Mouse (Mus musculus): ENCODE data around the gene Fam13c. TPM values are rescaled to one million over a fixed set of nuclear protein-coding genes. Genes with fewer than 3 reads are reported as not detected.

Gene Fam13c
- total RNA-seq, 1 experiment: 4.0 TPM

- Histone ChIP-seq H3K9me3 (ENCODE audit: control insufficient read depth, insufficient read depth, low read depth, low read length) (no peaks in the 10 kb centered on the region), H3K4me1 (ENCODE audit: control insufficient read depth in 2 of 2, insufficient read depth in 2 of 2, low read length in 2 of 2, poor library complexity in 1 of 2) (no peaks in the 10 kb centered on the region), H3K4me3 (ENCODE audit: insufficient read depth in 1 of 2, low read depth in 1 of 2, low read length in 2 of 2, poor library complexity in 1 of 2, severe bottlenecking in 1 of 2) (no peak overlapping the region), H3K27ac (ENCODE audit: insufficient read depth, low read depth, low read length, poor library complexity, severe bottlenecking) (no peak overlapping the region), H3K9ac (ENCODE audit: insufficient read depth, low read depth, low read length, poor library complexity, severe bottlenecking) (no peak overlapping the region), H3K36me3 (ENCODE audit: control insufficient read depth, insufficient read depth, low read length, poor library complexity, severe bottlenecking) (no peaks in the 10 kb centered on the region)
- no peak for TF ChIP-seq ZNF384 (IDR thresholded peaks at IDR 0.05; ENCODE audit: low read depth, low read length)
- in situ Hi-C loops (cut with MboI; ENCODE audit: low sequenced_read_pairs in 2 of 2, unreplicated experiment in 2 of 2): no loop called here
- DNase-seq (ENCODE audit: low read depth, low spot score): no peak
Observed at GRCm38 (mm10) chr10:70484568-70485286, 44.4 kb downstream of the Fam13c start.

DNA sequence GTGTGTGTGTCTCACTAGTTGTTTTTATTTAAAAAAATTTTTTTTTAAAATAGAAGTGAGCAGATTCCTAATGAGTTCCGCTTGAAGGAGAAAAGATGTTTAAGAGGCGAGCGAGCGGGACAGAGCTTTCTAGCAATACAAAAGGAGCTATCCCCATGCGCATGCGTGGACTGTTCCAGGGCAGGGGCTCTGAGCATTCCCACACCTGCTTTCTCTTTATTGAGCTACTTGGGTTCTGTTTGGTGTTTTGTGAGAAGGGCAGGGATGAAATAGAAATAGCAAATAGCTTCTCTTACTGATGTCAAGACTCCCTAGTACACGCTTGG lies 45.0 kb downstream of the Fam13c start:
- peak; percentile 17 for DNase-seq (ENCODE audit: low read depth, low spot score)
- no peaks in the 10 kb centered on the region for H3K4me1 ChIP-seq (ENCODE audit: control insufficient read depth in 2 of 2, insufficient read depth in 2 of 2, low read length in 2 of 2, poor library complexity in 1 of 2)
- no peak overlapping the region for H3K4me3 ChIP-seq (ENCODE audit: insufficient read depth in 1 of 2, low read depth in 1 of 2, low read length in 2 of 2, poor library complexity in 1 of 2, severe bottlenecking in 1 of 2)
- H3K9ac ChIP-seq (ENCODE audit: insufficient read depth, low read depth, low read length, poor library complexity, severe bottlenecking): no peak overlapping the region
- in situ Hi-C loops (cut with MboI; ENCODE audit: low sequenced_read_pairs in 2 of 2, unreplicated experiment in 2 of 2): no loop called here
- no peak for TF ChIP-seq MAFK (IDR thresholded peaks at IDR 0.05; ENCODE audit: insufficient read depth, low read depth, low read length)
- no peak for TF ChIP-seq CHD2 (IDR thresholded peaks at IDR 0.05; ENCODE audit: low read depth, low read length)
- TF ChIP-seq ZC3H11A (IDR thresholded peaks at IDR 0.05; ENCODE audit: borderline replicate concordance, low read depth, low read length): no peak
- TF ChIP-seq HCFC1 (IDR thresholded peaks at IDR 0.05; ENCODE audit: borderline replicate concordance, insufficient read depth, low read length): no peak
- TF ChIP-seq ZNF384 (IDR thresholded peaks at IDR 0.05; ENCODE audit: low read depth, low read length): no peak
- H3K9me3 ChIP-seq (ENCODE audit: control insufficient read depth, insufficient read depth, low read depth, low read length): no peaks in the 10 kb centered on the region
- H3K27ac ChIP-seq (ENCODE audit: insufficient read depth, low read depth, low read length, poor library complexity, severe bottlenecking): no peak overlapping the region
- no peaks in the 10 kb centered on the region for H3K36me3 ChIP-seq (ENCODE audit: control insufficient read depth, insufficient read depth, low read length, poor library complexity, severe bottlenecking)

GRCm38 (mm10) chr10:70486651-70487050 lies 46.4 kb downstream of the Fam13c start:
- Histone ChIP-seq H3K4me1 (ENCODE audit: control insufficient read depth in 2 of 2, insufficient read depth in 2 of 2, low read length in 2 of 2, poor library complexity in 1 of 2) (no peaks in the 10 kb centered on the region), H3K4me3 (ENCODE audit: insufficient read depth in 1 of 2, low read depth in 1 of 2, low read length in 2 of 2, poor library complexity in 1 of 2, severe bottlenecking in 1 of 2) (no peak overlapping the region), H3K9ac (ENCODE audit: insufficient read depth, low read depth, low read length, poor library complexity, severe bottlenecking) (no peak overlapping the region), H3K36me3 (ENCODE audit: control insufficient read depth, insufficient read depth, low read length, poor library complexity, severe bottlenecking) (no peaks in the 10 kb centered on the region), H3K27ac (ENCODE audit: insufficient read depth, low read depth, low read length, poor library complexity, severe bottlenecking) (no peak overlapping the region), H3K9me3 (ENCODE audit: control insufficient read depth, insufficient read depth, low read depth, low read length) (no peaks in the 10 kb centered on the region)
- no peak for DNase-seq (ENCODE audit: low read depth, low spot score)
- TF ChIP-seq CHD2 (IDR thresholded peaks at IDR 0.05; ENCODE audit: low read depth, low read length) (no peak), ZC3H11A (IDR thresholded peaks at IDR 0.05; ENCODE audit: borderline replicate concordance, low read depth, low read length) (no peak), ZNF384 (IDR thresholded peaks at IDR 0.05; ENCODE audit: low read depth, low read length) (no peak), MAFK (IDR thresholded peaks at IDR 0.05; ENCODE audit: insufficient read depth, low read depth, low read length) (no peak), HCFC1 (IDR thresholded peaks at IDR 0.05; ENCODE audit: borderline replicate concordance, insufficient read depth, low read length) (no peak)
- in situ Hi-C loops (cut with MboI; ENCODE audit: low sequenced_read_pairs in 2 of 2, unreplicated experiment in 2 of 2): no loop called here

DNA sequence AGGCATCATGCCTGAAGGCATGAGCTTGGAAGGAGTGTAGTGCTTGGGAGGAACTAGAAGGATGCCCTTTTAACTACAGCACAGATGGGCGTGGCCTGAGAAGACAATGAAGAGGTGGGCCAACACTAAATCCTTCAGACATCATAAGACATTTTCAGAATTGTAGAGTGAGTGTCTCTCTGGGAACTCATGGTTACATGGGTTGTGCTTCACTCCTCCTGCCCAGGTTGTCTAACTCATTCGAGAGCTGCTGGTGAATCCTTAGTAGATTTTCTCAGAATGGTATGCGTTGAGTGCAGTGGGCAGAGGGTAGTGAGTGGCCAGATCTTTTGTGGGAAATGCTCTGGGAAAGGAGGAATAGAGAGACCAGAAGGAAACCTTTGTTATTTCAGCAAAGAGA lies 53.6 kb downstream of the Fam13c start:
- in situ Hi-C loops (cut with MboI; ENCODE audit: low sequenced_read_pairs in 2 of 2, unreplicated experiment in 2 of 2): no loop called here
- TF ChIP-seq CHD2 (IDR thresholded peaks at IDR 0.05; ENCODE audit: low read depth, low read length): no peak
- no peak for TF ChIP-seq ZNF384 (IDR thresholded peaks at IDR 0.05; ENCODE audit: low read depth, low read length)
- no peak for TF ChIP-seq HCFC1 (IDR thresholded peaks at IDR 0.05; ENCODE audit: borderline replicate concordance, insufficient read depth, low read length)
- no peak for TF ChIP-seq MAFK (IDR thresholded peaks at IDR 0.05; ENCODE audit: insufficient read depth, low read depth, low read length)
- TF ChIP-seq ZC3H11A (IDR thresholded peaks at IDR 0.05; ENCODE audit: borderline replicate concordance, low read depth, low read length): no peak
- Histone ChIP-seq H3K36me3 (ENCODE audit: control insufficient read depth, insufficient read depth, low read length, poor library complexity, severe bottlenecking) (no peaks in the 10 kb centered on the region), H3K4me1 (ENCODE audit: control insufficient read depth in 2 of 2, insufficient read depth in 2 of 2, low read length in 2 of 2, poor library complexity in 1 of 2) (no peaks in the 10 kb centered on the region), H3K9me3 (ENCODE audit: control insufficient read depth, insufficient read depth, low read depth, low read length) (no peaks in the 10 kb centered on the region), H3K4me3 (ENCODE audit: insufficient read depth in 1 of 2, low read depth in 1 of 2, low read length in 2 of 2, poor library complexity in 1 of 2, severe bottlenecking in 1 of 2) (no peak overlapping the region), H3K9ac (ENCODE audit: insufficient read depth, low read depth, low read length, poor library complexity, severe bottlenecking) (no peak overlapping the region), H3K27ac (ENCODE audit: insufficient read depth, low read depth, low read length, poor library complexity, severe bottlenecking) (no peak overlapping the region)
- DNase-seq (ENCODE audit: low read depth, low spot score): no peak

DNA sequence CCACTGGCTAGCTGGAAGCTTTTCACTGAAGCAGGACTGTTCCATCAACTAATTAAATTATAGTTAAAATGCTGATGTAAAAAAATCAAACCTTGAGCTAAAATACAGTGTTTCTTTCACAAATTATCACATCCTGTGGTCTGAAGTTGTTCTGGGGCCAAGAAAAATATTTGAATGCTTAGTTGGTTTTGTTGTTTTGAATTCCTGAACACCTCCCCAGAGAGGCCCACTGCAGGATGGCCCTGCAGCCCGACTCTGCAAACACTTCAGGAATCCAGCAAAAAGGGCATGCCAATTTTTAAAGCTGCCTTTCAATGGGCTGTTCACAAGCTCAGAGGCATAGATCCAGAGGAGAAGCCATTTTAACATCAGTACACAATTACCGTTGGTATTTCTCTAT lies 54.2 kb downstream of the Fam13c start:
- Histone ChIP-seq H3K4me1 (ENCODE audit: control insufficient read depth in 2 of 2, insufficient read depth in 2 of 2, low read length in 2 of 2, poor library complexity in 1 of 2) (no peaks in the 10 kb centered on the region), H3K4me3 (ENCODE audit: insufficient read depth in 1 of 2, low read depth in 1 of 2, low read length in 2 of 2, poor library complexity in 1 of 2, severe bottlenecking in 1 of 2) (no peak overlapping the region), H3K9me3 (ENCODE audit: control insufficient read depth, insufficient read depth, low read depth, low read length) (no peaks in the 10 kb centered on the region), H3K9ac (ENCODE audit: insufficient read depth, low read depth, low read length, poor library complexity, severe bottlenecking) (no peak overlapping the region), H3K27ac (ENCODE audit: insufficient read depth, low read depth, low read length, poor library complexity, severe bottlenecking) (no peak overlapping the region), H3K36me3 (ENCODE audit: control insufficient read depth, insufficient read depth, low read length, poor library complexity, severe bottlenecking) (no peaks in the 10 kb centered on the region)
- DNase-seq (ENCODE audit: low read depth, low spot score): no peak
- no peak for TF ChIP-seq HCFC1 (IDR thresholded peaks at IDR 0.05; ENCODE audit: borderline replicate concordance, insufficient read depth, low read length)
- in situ Hi-C loops (cut with MboI; ENCODE audit: low sequenced_read_pairs in 2 of 2, unreplicated experiment in 2 of 2): no loop called here

Measured in ES-E14 (cell line).